8 mouse cellular contexts compared by ENCODE assay signal in the genomic region with DNA sequence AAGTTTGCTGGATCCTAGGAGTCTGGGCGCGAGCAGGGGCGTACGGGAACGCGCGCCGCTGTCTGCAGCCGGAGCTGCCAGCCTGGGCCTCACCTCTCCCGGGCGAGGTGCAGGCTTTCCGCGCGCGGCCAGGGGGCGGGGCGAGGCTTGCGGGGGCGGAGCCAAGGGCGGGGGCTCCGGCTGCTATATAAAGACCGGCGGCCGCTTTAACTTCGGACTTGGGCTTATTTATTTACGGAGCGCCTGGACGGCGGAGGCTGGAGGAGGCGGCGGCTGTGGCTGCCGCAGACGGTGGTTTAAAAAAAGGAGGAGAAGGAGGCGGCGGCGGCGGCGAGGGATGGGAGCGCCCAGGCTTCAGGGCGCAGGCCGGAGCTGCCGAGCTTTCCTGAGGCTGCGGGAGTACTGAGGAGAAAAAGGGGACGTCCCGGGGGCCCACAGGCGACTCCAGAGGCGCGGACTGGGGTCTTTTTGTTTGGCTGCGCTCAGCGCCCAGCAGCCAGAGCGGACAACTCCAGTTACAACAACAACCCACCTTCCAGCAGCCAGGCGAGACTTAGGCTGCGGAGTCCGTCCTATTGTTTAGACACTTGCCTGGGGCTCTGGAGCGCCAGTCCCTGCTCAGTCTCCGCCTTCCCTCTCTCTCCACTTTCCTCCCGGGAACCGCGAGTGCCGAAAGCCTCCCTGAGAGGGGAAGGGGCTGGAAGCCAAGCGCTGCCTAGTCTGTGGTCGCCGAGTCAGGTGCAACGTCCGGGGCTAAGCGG. TPM values are rescaled to one million over a fixed set of nuclear protein-coding genes. Genes with fewer than 3 reads are reported as not detected.
A peak's percentile ranks its signal among the peaks of the same experiment; 100 is the strongest.
DNase-seq lines count a peak whose midpoint lies in the region; ATAC-seq and TF ChIP-seq lines count a peak whose summit lies in the region.

A gene (plus strand): TSS at position 198 of the 761 bp plus-strand sequence.

- H3K27me3 ChIP-seq in forebrain, postnatal 0 days (ENCODE audit: insufficient read depth, low read length), result 0 out of 2 replicates have a peak, but pooled peaks cover 5% of the 10 kb centered on the region
- H3K27me3 ChIP-seq in lung, embryonic 15.5 days, result no peaks in the 10 kb centered on the region

- WGBS in forebrain, postnatal 0 days, result under 1% methylated on average over 66 of the region's 66 CpGs
- whole genome bisulfite sequencing in lung, embryonic 15.5 days, result under 1% methylated on average over 64 of the region's 66 CpGs

- intact Hi-C loops in heart, postnatal 36 days (cut with DNase I), result loop anchor here (10.0 kb wide), 1 partner anchor 738 kb away; no protein-coding TSS in a partner anchor

- 0 out of 2 replicates have a peak within 1 kb of the TSS, but pooled peaks have one; percentile 45 for H3K27ac ChIP-seq in forebrain, postnatal 0 days (ENCODE audit: low read depth, low read length)
- peak within 1 kb of the TSS; percentile 69 for H3K27ac ChIP-seq in layer of hippocampus, adult 2 months
- peak within 1 kb of the TSS; percentile 80 for H3K27ac ChIP-seq in lung, embryonic 15.5 days

- H3K9ac ChIP-seq in forebrain, postnatal 0 days, result peak within 1 kb of the TSS; percentile 59
- peak within 1 kb of the TSS; percentile 69 for H3K9ac ChIP-seq in lung, embryonic 15.5 days

- ATAC-seq in forebrain, postnatal 0 days, result peak; percentile 70
- peak; percentile 91 for ATAC-seq in lung, embryonic 15.5 days (ENCODE audit: borderline replicate concordance, extremely low read depth, low FRiP score, low TSS enrichment)

- 0 out of 2 replicates have a peak, but pooled peaks have one; percentile 15 for TF ChIP-seq CTCF in forebrain, postnatal 0 days (IDR thresholded peaks at IDR 0.05; ENCODE audit: low read depth)
- TF ChIP-seq CTCF in layer of hippocampus, adult 2 months (conservative IDR thresholded peaks at IDR 0.05), result peak; percentile 23

- H3K9me3 ChIP-seq in forebrain, postnatal 0 days (ENCODE audit: low read length), result no peaks in the 10 kb centered on the region
- no peaks in the 10 kb centered on the region for H3K9me3 ChIP-seq in lung, embryonic 15.5 days

- peak; percentile 59 to 74 for DNase-seq in left cerebral cortex, adult 18-20 months (ENCODE audit: low spot score in 2 of 2)
- no peak for DNase-seq in left cerebral cortex, adult 11 months (ENCODE audit: low spot score)
- peak; percentile 74 for DNase-seq in forebrain, postnatal 0 days
- DNase-seq in heart, postnatal 36 days, result peak; percentile 81 to 83
- peak; percentile 34 to 65 for DNase-seq in layer of hippocampus, adult 2 months (ENCODE audit: low spot score in 2 of 2)
- DNase-seq in ovary, postnatal 10 days (ENCODE audit: low spot score), result peak; percentile 82
- peak; percentile 43 to 56 for DNase-seq in thymus, postnatal 36 days

- peak within 1 kb of the TSS; percentile 77 for H3K4me3 ChIP-seq in forebrain, postnatal 0 days (ENCODE audit: low read depth, low read length)
- H3K4me3 ChIP-seq in layer of hippocampus, adult 2 months, result peak within 1 kb of the TSS; percentile 76
- H3K4me3 ChIP-seq in lung, embryonic 15.5 days, result peak within 1 kb of the TSS; percentile 78

- H3K4me2 ChIP-seq in forebrain, postnatal 0 days (ENCODE audit: low read depth), result peak within 1 kb of the TSS; percentile 89
- peak within 1 kb of the TSS; percentile 83 for H3K4me2 ChIP-seq in lung, embryonic 15.5 days

- 0 out of 2 replicates have a peak, but pooled peaks cover 9% of the 10 kb centered on the region for H3K4me1 ChIP-seq in forebrain, postnatal 0 days (ENCODE audit: insufficient read depth)
- H3K4me1 ChIP-seq in lung, embryonic 15.5 days, result peaks cover 15% of the 10 kb centered on the region; the same call in 1 of the 2 replicates

- no peaks in the 10 kb centered on the region for H3K36me3 ChIP-seq in forebrain, postnatal 0 days (ENCODE audit: insufficient read depth)
- no peaks in the 10 kb centered on the region for H3K36me3 ChIP-seq in lung, embryonic 15.5 days

RNA-seq across cellular contexts. Expression of the gene that starts here (rescaled TPM):
- total RNA-seq in left cerebral cortex, adult 18-20 months (2021), result 10 to 100 TPM; 23.5 to 24.3 TPM
- 18.6 and 41.5 TPM in 2 replicates for total RNA-seq in forebrain, postnatal 0 days (2014; rRNA removed)
- 2.9 and 7.7 TPM in 2 replicates for polyA plus RNA-seq in forebrain, postnatal 0 days (2015; fragmentation: Nextera tagmentation; extraction: Ambion mirVana)
- total RNA-seq in heart, postnatal 36 days (2021), result 1 to 10 TPM; 4.2 to 5.9 TPM
- total RNA-seq in layer of hippocampus, adult 2 months (2021), result 10 to 100 TPM; 36.8 to 42.5 TPM
- polyA plus RNA-seq in lung, embryonic 15.5 days (2015; fragmentation: Nextera tagmentation; extraction: Ambion mirVana), result 32.8 and 39.3 TPM in 2 replicates
